Mouse (Mus musculus): ENCODE measurements at regions not wholly inside any gene's neighbourhood (a gene's known extent, or its start where the extent isn't known, plus 50 kb on each side); places are given as distances from the start of the nearest gene placed in this dataset.

- CTCF ChIA-PET, result interaction anchor here (0.5 kb wide), 1 partner anchor 63 kb away, joined by 3 read pairs; no protein-coding TSS in a partner anchor
These were observed 108.1 kb upstream of the Lpar1 start for GRCm38 (mm10) chr4:58661781-58662293.

GRCm38 (mm10) chr4:58660511-58660910 is 106.8 kb upstream of the Lpar1 start:
- CTCF ChIA-PET, result no interaction called here

GRCm38 (mm10) chr4:58658206-58658605 is 104.5 kb upstream of the Lpar1 start:
- CTCF ChIA-PET, result no interaction called here

- CTCF ChIA-PET, result no interaction called here
These were observed 94.1 kb upstream of the Lpar1 start for GRCm38 (mm10) chr4:58647761-58648295.

- CTCF ChIA-PET, result no interaction called here
These were observed 93.1 kb upstream of the Lpar1 start for GRCm38 (mm10) chr4:58646821-58647220.

GRCm38 (mm10) chr4:58643371-58643770 is 89.7 kb upstream of the Lpar1 start:
- CTCF ChIA-PET, result no interaction called here

- CTCF ChIA-PET, result no interaction called here
These were observed 88.5 kb upstream of the Lpar1 start for GRCm38 (mm10) chr4:58642236-58642635.

- CTCF ChIA-PET, result no interaction called here
These were observed 79.0 kb upstream of the Lpar1 start for GRCm38 (mm10) chr4:58632696-58633095.

GRCm38 (mm10) chr4:58631415-58631814 is 77.7 kb upstream of the Lpar1 start:
- CTCF ChIA-PET, result no interaction called here

GRCm38 (mm10) chr4:58627021-58627420 is 73.3 kb upstream of the Lpar1 start:
- CTCF ChIA-PET, result no interaction called here

- CTCF ChIA-PET, result no interaction called here
These were observed 70.4 kb upstream of the Lpar1 start for GRCm38 (mm10) chr4:58624059-58624458.

- CTCF ChIA-PET, result no interaction called here
These were observed 66.9 kb upstream of the Lpar1 start for GRCm38 (mm10) chr4:58620641-58621040.

- CTCF ChIA-PET, result no interaction called here
These were observed 63.6 kb upstream of the Lpar1 start for GRCm38 (mm10) chr4:58617261-58617660.

GRCm38 (mm10) chr4:58613536-58613935 is 59.8 kb upstream of the Lpar1 start:
- CTCF ChIA-PET, result interaction anchor here (0.5 kb wide), 1 partner anchor 1243 kb away, joined by 9 read pairs; no protein-coding TSS in a partner anchor

- CTCF ChIA-PET, result interaction anchor here (0.5 kb wide), 1 partner anchor 1243 kb away, joined by 9 read pairs; no protein-coding TSS in a partner anchor
These were observed 59.3 kb upstream of the Lpar1 start for GRCm38 (mm10) chr4:58613022-58613421.

GRCm38 (mm10) chr4:58607491-58607890 is 53.8 kb upstream of the Lpar1 start:
- CTCF ChIA-PET, result no interaction called here

GRCm38 (mm10) chr4:58605941-58606340 is 52.2 kb upstream of the Lpar1 start:
- CTCF ChIA-PET, result no interaction called here

Measured in spleen, embryonic (tissue).